Mouse (Mus musculus): ENCODE measurements around the gene Ap1s1. TPM values are rescaled to one million over a fixed set of nuclear protein-coding genes. Genes with fewer than 3 reads are reported as not detected.
A peak's percentile ranks its signal among the peaks of the same experiment; 100 is the strongest.

The Ap1s1 gene
- polyA plus RNA-seq, 1 experiment from 2014 or later: 191 TPM

- WGBS: 65% methylated on average over 6 of the region's 6 CpGs
- TF ChIP-seq CTCF (IDR thresholded peaks at IDR 0.05; ENCODE audit: low read depth): no peak
- Histone ChIP-seq H3K4me2 (no peak overlapping the region), H3K9ac (no peak overlapping the region), H3K4me1 (ENCODE audit: insufficient read depth) (no peaks in the 10 kb centered on the region), H3K27me3 (ENCODE audit: insufficient read depth, low read length) (no peaks in the 10 kb centered on the region), H3K9me3 (ENCODE audit: low read depth, low read length) (no peaks in the 10 kb centered on the region), H3K27ac (ENCODE audit: low read depth) (no peak overlapping the region), H3K4me3 (ENCODE audit: low read depth, low read length) (no peak overlapping the region), H3K36me3 (ENCODE audit: insufficient read depth) (no peaks in the 10 kb centered on the region)
- no peak for DNase-seq
- ATAC-seq (ENCODE audit: insufficient read depth): no peak
Observed at GRCm38 (mm10) chr5:137065454-137065853, 19.5 kb upstream of the Ap1s1 start.

- 78% methylated on average over 5 of the region's 5 CpGs for WGBS
Observed at GRCm38 (mm10) chr5:137062601-137063000, 16.7 kb upstream of the Ap1s1 start.

GRCm38 (mm10) chr5:137061809-137062481 lies 16.0 kb upstream of the Ap1s1 start:
- no peak overlapping the region for H3K9ac ChIP-seq
- DNase-seq (peak; percentile 68), ATAC-seq (ENCODE audit: insufficient read depth) (no peak)
- no peaks in the 10 kb centered on the region for H3K36me3 ChIP-seq (ENCODE audit: insufficient read depth)
- WGBS: 16% methylated on average over 11 of the region's 12 CpGs
- TF ChIP-seq CTCF (IDR thresholded peaks at IDR 0.05; ENCODE audit: low read depth): peak; percentile 62
- H3K4me2 ChIP-seq: no peak overlapping the region
- no peaks in the 10 kb centered on the region for H3K4me1 ChIP-seq (ENCODE audit: insufficient read depth)
- no peak overlapping the region for H3K4me3 ChIP-seq (ENCODE audit: low read depth, low read length)
- no peaks in the 10 kb centered on the region for H3K27me3 ChIP-seq (ENCODE audit: insufficient read depth, low read length)
- no peak overlapping the region for H3K27ac ChIP-seq (ENCODE audit: low read depth)
- H3K9me3 ChIP-seq (ENCODE audit: low read depth, low read length): no peaks in the 10 kb centered on the region

More at GRCm38 (mm10) chr5:137062601-137063000, 16.7 kb upstream of the Ap1s1 start:
- H3K36me3 ChIP-seq (ENCODE audit: insufficient read depth): no peaks in the 10 kb centered on the region
- TF ChIP-seq CTCF (IDR thresholded peaks at IDR 0.05; ENCODE audit: low read depth): no peak
- no peak overlapping the region for H3K4me3 ChIP-seq (ENCODE audit: low read depth, low read length)
- no peak overlapping the region for H3K4me2 ChIP-seq
- no peak overlapping the region for H3K9ac ChIP-seq
- no peaks in the 10 kb centered on the region for H3K9me3 ChIP-seq (ENCODE audit: low read depth, low read length)
- DNase-seq: no peak
- no peaks in the 10 kb centered on the region for H3K4me1 ChIP-seq (ENCODE audit: insufficient read depth)
- H3K27ac ChIP-seq (ENCODE audit: low read depth): no peak overlapping the region
- no peak for ATAC-seq (ENCODE audit: insufficient read depth)
- no peaks in the 10 kb centered on the region for H3K27me3 ChIP-seq (ENCODE audit: insufficient read depth, low read length)

GRCm38 (mm10) chr5:137054873-137055272 lies 8.9 kb upstream of the Ap1s1 start:
- ATAC-seq (ENCODE audit: insufficient read depth) (no peak), DNase-seq (no peak)
- Histone ChIP-seq H3K27ac (ENCODE audit: low read depth) (no peak overlapping the region), H3K9me3 (ENCODE audit: low read depth, low read length) (no peaks in the 10 kb centered on the region), H3K9ac (no peak overlapping the region), H3K36me3 (ENCODE audit: insufficient read depth) (no peaks in the 10 kb centered on the region), H3K4me3 (ENCODE audit: low read depth, low read length) (no peak overlapping the region), H3K4me2 (no peak overlapping the region), H3K27me3 (ENCODE audit: insufficient read depth, low read length) (no peaks in the 10 kb centered on the region), H3K4me1 (ENCODE audit: insufficient read depth) (no peaks in the 10 kb centered on the region)
- TF ChIP-seq CTCF (IDR thresholded peaks at IDR 0.05; ENCODE audit: low read depth): no peak
- 77% methylated on average over 5 of the region's 5 CpGs for WGBS

GRCm38 (mm10) chr5:137054299-137054698 lies 8.4 kb upstream of the Ap1s1 start:
- H3K27ac ChIP-seq (ENCODE audit: low read depth): no peak overlapping the region
- H3K36me3 ChIP-seq (ENCODE audit: insufficient read depth): no peaks in the 10 kb centered on the region
- H3K4me2 ChIP-seq: no peak overlapping the region
- no peak overlapping the region for H3K4me3 ChIP-seq (ENCODE audit: low read depth, low read length)
- no peak for ATAC-seq (ENCODE audit: insufficient read depth)
- no peak overlapping the region for H3K9ac ChIP-seq
- no peaks in the 10 kb centered on the region for H3K27me3 ChIP-seq (ENCODE audit: insufficient read depth, low read length)
- no peak for DNase-seq
- TF ChIP-seq CTCF (IDR thresholded peaks at IDR 0.05; ENCODE audit: low read depth): no peak
- WGBS: 79% methylated on average over 7 of the region's 7 CpGs
- no peaks in the 10 kb centered on the region for H3K4me1 ChIP-seq (ENCODE audit: insufficient read depth)
- no peaks in the 10 kb centered on the region for H3K9me3 ChIP-seq (ENCODE audit: low read depth, low read length)

GRCm38 (mm10) chr5:137051914-137052505 lies 6.1 kb upstream of the Ap1s1 start:
- DNase-seq (no peak), ATAC-seq (ENCODE audit: insufficient read depth) (no peak)
- no peak overlapping the region for H3K9ac ChIP-seq
- no peak overlapping the region for H3K4me3 ChIP-seq (ENCODE audit: low read depth, low read length)
- no peaks in the 10 kb centered on the region for H3K4me1 ChIP-seq (ENCODE audit: insufficient read depth)
- H3K27me3 ChIP-seq (ENCODE audit: insufficient read depth, low read length): no peaks in the 10 kb centered on the region
- H3K9me3 ChIP-seq (ENCODE audit: low read depth, low read length): no peaks in the 10 kb centered on the region
- H3K36me3 ChIP-seq (ENCODE audit: insufficient read depth): no peaks in the 10 kb centered on the region
- WGBS: 73% methylated on average over 5 of the region's 5 CpGs
- TF ChIP-seq CTCF (IDR thresholded peaks at IDR 0.05; ENCODE audit: low read depth): no peak
- no peak overlapping the region for H3K27ac ChIP-seq (ENCODE audit: low read depth)
- no peak overlapping the region for H3K4me2 ChIP-seq

- H3K27me3 ChIP-seq (ENCODE audit: insufficient read depth, low read length): no peaks in the 10 kb centered on the region
- no peak overlapping the region for H3K4me2 ChIP-seq
- no peak for DNase-seq
- H3K9me3 ChIP-seq (ENCODE audit: low read depth, low read length): no peaks in the 10 kb centered on the region
- no peaks in the 10 kb centered on the region for H3K4me1 ChIP-seq (ENCODE audit: insufficient read depth)
- H3K36me3 ChIP-seq (ENCODE audit: insufficient read depth): no peaks in the 10 kb centered on the region
- no peak overlapping the region for H3K9ac ChIP-seq
- 58% methylated on average over 6 of the region's 6 CpGs for WGBS
- no peak for ATAC-seq (ENCODE audit: insufficient read depth)
- no peak for TF ChIP-seq CTCF (IDR thresholded peaks at IDR 0.05; ENCODE audit: low read depth)
- H3K27ac ChIP-seq (ENCODE audit: low read depth): no peak overlapping the region
- no peak overlapping the region for H3K4me3 ChIP-seq (ENCODE audit: low read depth, low read length)
Observed at GRCm38 (mm10) chr5:137051125-137051524, 5.2 kb upstream of the Ap1s1 start.
